Mouse (Mus musculus) stomach, embryonic 14.5 days (tissue): Measurements from ENCODE around the gene Adap2. TPM values are rescaled to one million over a fixed set of nuclear protein-coding genes. Genes with fewer than 3 reads are reported as not detected.

Experiments
- ATAC-seq: fragments of 200-750 bp; cut with Nextera tagmentation; 2 replicates; pipeline ENCODE4 v1.8.0; 2017; ENCODE audit warnings: low read depth, moderate TSS enrichment; ENCODE audit not compliant: insufficient number of reproducible peaks, insufficient read depth, low FRiP score
- H3K27ac ChIP-seq: fragments of 300-500 bp; sonication (generic); 2 replicates; pipeline ENCODE4 v1.5.1; 2014; ENCODE audit warnings: mild to moderate bottlenecking, low read length, moderate library complexity, mixed read lengths
- H3K27me3 ChIP-seq: fragments of 300-500 bp; sonication (generic); 2 replicates; pipeline ENCODE4 v1.6.1; 2014; ENCODE audit warnings: low read length, control low read depth, mixed read lengths; ENCODE audit not compliant: control insufficient read depth, insufficient read depth
- H3K36me3 ChIP-seq: fragments of 300-500 bp; sonication (generic); 2 replicates; pipeline ENCODE4 v1.6.1; 2014; ENCODE audit warnings: mild to moderate bottlenecking, control low read depth, low read length, moderate library complexity, mixed read lengths; ENCODE audit not compliant: control insufficient read depth, insufficient read depth
- H3K4me1 ChIP-seq: fragments of 300-500 bp; sonication (generic); 2 replicates; pipeline ENCODE4 v1.6.1; 2014; ENCODE audit warnings: low read length, control low read depth, mixed read lengths; ENCODE audit not compliant: control insufficient read depth, insufficient read depth
- H3K4me2 ChIP-seq: fragments of 300-500 bp; sonication (generic); replicated peaks from 2 replicates; pipeline ENCODE4 v1.6.1; 2014; ENCODE audit warnings: low read depth, low read length, control low read depth
- H3K4me3 ChIP-seq: fragments of 300-500 bp; sonication (generic); 2 replicates; pipeline ENCODE4 v1.5.1; 2014; ENCODE audit warnings: low read depth, low read length, control low read depth
- H3K9ac ChIP-seq: fragments of 300-500 bp; sonication (generic); replicated peaks from 2 replicates; pipeline ENCODE4 v1.6.1; 2014; ENCODE audit warnings: low read depth, mild to moderate bottlenecking, control low read depth, low read length, moderate library complexity, mixed read lengths
- H3K9me3 ChIP-seq: fragments of 300-500 bp; sonication (generic); 2 replicates; pipeline ENCODE4 v1.6.1; 2016; ENCODE audit warnings: low read depth, low read length, control low read depth; ENCODE audit not compliant: control insufficient read depth
- WGBS: fragments of 180-500 bp; shearing (Covaris S2); extraction: QIAGEN DNeasy Blood & Tissue Kit; methylation state at CpG from one replicate; pipeline ENCODE4 v1.1.7; 2014; 5-methylcytosine and 5-hydroxymethylcytosine counted together
- polyA plus RNA-seq: library from polyadenylated mRNA; unstranded; fragments of >200 nt; fragmentation: Nextera tagmentation; extraction: Ambion mirVana; gene quantifications from 2 replicates; pipeline ENCODE4 v1.2.1, GENCODE M21; 2014

Adap2 gene
- 2.3 and 3.0 TPM in 2 replicates for polyA plus RNA-seq

DNA sequence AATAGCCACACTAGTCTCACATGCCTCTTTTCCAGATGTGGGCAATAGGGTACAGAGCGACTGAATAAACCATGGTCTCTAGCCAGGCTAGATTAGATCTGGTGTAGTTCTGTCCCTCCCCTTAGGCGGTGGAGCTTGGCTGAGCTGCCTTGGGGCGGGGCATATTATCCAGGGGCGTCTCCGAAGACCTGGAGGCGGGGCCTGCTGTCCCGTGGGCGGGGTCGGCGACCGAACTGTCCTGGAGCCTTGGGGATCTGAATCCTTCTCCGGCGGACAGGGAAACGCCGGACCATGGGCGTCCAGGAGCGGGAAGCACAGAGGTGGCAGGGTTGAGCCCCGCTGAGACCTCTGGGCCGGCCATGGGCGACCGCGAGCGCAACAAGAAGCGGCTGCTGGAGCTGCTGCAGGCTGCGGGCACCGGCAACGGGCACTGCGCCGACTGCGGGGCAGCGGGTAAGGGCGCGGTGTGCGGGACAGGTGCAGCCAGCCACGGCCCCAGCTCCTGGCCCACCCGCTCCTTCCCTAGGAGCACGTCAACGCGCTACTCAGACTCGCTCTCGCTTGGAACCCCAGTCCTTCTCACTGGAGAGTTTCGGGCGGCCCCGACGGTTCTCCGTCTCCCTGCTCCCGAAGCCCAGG lies at the start of gene Adap2:
Gene Adap2, plus strand, starts transcription at position 249 of the 639 bp plus-strand sequence.
- Histone ChIP-seq H3K27ac (no peak within 1 kb of the TSS), H3K4me3 (peak within 1 kb of the TSS; percentile 50), H3K9me3 (no peaks in the 10 kb centered on the region), H3K4me1 (peaks cover 5% of the 10 kb centered on the region; the same call in 1 of the 2 replicates), H3K27me3 (peaks cover 23% of the 10 kb centered on the region), H3K36me3 (no peaks in the 10 kb centered on the region), H3K9ac (0 out of 2 replicates have a peak within 1 kb of the TSS, but pooled peaks have one; percentile 3), H3K4me2 (peak within 1 kb of the TSS; percentile 78)
- ATAC-seq, result peak; percentile 94
- 2% methylated on average over 47 of the region's 47 CpGs for WGBS

DNA sequence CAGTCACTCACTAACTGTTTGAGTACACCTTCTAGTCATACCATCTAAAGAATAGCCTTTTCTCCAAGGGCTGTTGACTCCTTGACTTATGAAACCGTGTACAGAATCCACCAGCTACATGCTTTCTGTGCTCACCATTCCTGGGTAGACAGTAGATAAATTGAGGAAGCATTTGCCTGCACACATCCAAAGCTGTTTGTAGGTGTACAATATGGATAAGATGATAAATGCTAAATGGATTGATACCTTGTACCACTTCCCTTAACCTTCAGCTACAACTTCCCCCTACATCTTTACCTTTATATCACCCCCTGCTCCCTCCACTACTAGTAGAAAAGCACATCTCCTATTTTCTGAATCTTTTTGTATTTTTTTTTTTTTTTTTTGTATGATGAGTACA lies 49.5 kb upstream of the Adap2 start:
- Histone ChIP-seq H3K4me1 (no peaks in the 10 kb centered on the region), H3K9ac (no peak overlapping the region), H3K9me3 (no peaks in the 10 kb centered on the region), H3K27me3 (no peaks in the 10 kb centered on the region), H3K4me3 (no peak overlapping the region), H3K36me3 (peaks cover 42% of the 10 kb centered on the region), H3K27ac (no peak overlapping the region), H3K4me2 (no peak overlapping the region)
- no peak for ATAC-seq
- 77% methylated on average over 1 of the region's 1 CpGs for WGBS

DNA sequence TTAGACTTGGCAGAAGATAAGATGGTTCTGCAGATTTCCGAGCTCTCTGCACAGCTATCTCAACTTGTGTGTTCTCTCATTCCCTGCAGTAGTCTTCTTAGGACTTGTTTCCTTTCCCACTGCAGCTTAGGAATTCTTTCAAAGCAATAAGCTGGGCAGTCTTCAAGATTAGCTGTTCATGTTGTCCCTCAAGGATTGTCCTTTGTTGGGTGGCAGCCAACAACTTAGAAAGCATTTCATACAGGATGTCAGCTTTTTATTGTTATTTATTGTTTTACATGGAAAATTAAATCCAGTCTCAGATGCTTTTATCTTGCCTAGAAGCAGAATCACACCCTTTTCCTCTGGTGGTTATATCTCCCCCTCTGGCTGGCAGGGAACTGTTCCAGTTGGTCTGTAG lies 37.5 kb upstream of the Adap2 start:
- H3K27ac ChIP-seq, result no peak overlapping the region
- peaks cover 45% of the 10 kb centered on the region for H3K36me3 ChIP-seq
- no peak for ATAC-seq
- no peak overlapping the region for H3K9ac ChIP-seq
- H3K4me2 ChIP-seq, result no peak overlapping the region
- H3K4me3 ChIP-seq, result no peak overlapping the region
- H3K4me1 ChIP-seq, result no peaks in the 10 kb centered on the region
- WGBS, result 81% methylated on average over 1 of the region's 1 CpGs
- no peaks in the 10 kb centered on the region for H3K27me3 ChIP-seq
- H3K9me3 ChIP-seq, result no peaks in the 10 kb centered on the region

DNA sequence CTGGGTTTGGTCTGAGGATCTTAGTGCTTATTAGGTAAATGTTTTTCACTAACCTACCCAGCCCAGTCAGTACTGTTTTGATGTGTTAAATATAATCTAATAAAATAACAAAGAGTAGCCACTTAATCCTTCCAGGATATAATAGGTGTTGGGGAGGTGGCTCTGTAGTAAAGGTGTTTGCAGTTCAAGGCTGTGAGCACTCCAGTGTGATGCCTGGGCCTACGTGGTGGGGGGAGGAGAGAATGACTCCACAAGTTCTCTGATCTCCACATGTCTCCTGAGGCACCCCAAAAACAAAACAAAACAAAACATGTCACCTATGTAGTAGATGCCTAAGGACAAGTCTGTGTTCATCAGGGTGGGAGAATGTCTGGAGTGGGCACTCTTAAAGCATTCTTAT lies 21.9 kb upstream of the Adap2 start:
- Histone ChIP-seq H3K27ac (no peak overlapping the region), H3K36me3 (peaks cover 44% of the 10 kb centered on the region), H3K4me2 (no peak overlapping the region), H3K9ac (no peak overlapping the region), H3K9me3 (no peaks in the 10 kb centered on the region), H3K27me3 (no peaks in the 10 kb centered on the region), H3K4me3 (no peak overlapping the region), H3K4me1 (no peaks in the 10 kb centered on the region)
- ATAC-seq, result no peak
- 82% methylated on average over 1 of the region's 1 CpGs for WGBS

DNA sequence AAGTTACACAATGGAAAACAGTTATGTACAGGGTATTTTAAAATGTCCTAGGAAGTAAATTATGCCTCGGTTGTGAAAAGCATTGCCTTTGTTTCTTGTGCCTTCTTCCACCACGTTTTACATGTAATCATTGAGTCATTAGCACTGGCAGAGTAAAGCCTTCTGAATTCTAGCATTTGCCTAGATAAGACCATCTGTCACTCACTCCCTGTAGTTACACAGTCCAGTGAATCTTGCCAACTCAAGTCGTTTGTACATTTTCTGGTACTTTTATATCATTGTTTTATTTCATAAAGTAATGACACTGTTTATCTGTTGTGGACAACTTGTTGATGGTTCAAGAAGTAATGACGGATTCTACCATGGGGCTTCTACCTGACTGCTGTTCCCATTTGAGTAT lies 19.2 kb upstream of the Adap2 start:
- peaks cover 45% of the 10 kb centered on the region for H3K36me3 ChIP-seq
- WGBS, result 69% methylated on average over 4 of the region's 4 CpGs
- ATAC-seq, result no peak

DNA sequence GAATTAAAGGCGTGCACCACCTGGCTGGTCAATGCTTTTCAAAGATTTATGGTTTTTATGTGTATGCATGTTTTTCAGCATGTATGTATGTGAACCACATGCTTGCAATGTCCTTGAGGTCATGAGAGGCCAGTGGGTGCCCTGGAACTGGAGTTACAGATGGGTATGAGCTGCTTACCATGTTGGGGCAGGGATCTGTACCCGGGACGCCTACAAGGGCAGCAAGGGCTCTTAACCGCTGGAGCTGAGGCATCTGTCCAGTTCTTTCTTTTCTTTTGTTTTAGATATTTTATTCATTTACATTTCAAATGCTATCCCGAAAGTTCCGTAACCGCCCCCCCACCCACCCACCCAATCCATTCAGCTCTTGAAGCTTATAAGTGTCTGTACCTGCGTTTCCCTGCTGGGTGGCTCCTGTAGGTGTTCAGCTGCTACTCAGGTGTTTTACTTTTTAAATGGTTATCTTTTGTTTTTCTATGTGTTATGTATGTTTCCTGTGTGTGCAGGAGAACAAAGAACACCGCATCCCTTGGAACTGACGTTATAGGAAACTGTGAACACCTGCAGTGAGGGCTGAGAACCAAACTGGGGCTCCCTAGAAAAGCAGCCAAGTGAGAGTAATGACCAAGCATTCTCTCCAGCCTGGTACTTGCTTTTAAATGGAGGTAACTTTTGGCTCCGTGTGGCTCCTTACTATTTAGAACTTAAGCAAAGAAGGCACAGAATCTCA lies 17.8 kb upstream of the Adap2 start:
- H3K27ac ChIP-seq, result no peak overlapping the region

More for the DNA sequence above, 19.2 kb upstream of the Adap2 start:
- H3K9me3 ChIP-seq, result no peaks in the 10 kb centered on the region
- H3K4me3 ChIP-seq, result no peak overlapping the region
- H3K4me1 ChIP-seq, result no peaks in the 10 kb centered on the region
- H3K27me3 ChIP-seq, result no peaks in the 10 kb centered on the region
- no peak overlapping the region for H3K9ac ChIP-seq
- H3K4me2 ChIP-seq, result no peak overlapping the region
- no peak overlapping the region for H3K27ac ChIP-seq

DNA sequence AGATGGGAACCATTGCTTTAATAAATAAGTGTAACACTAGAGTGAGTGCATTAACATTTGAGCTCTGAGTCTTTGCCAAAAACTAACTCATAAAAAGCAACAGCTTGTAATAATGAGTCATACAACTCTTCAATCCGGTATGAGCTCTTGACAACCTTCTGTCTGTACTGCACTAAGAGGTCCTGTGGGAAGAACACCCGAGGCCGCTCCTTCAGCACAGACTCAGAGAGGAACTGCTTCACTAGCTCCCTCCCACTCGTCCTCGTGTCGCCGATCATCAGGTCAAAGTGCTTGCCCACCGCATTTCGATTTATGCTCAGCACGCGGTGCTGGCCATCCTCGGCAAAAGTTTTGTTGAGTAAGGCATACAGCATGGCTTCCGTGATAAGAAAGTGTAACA lies 17.1 kb upstream of the Adap2 start:
- H3K36me3 ChIP-seq, result peaks cover 38% of the 10 kb centered on the region
- no peak overlapping the region for H3K27ac ChIP-seq
- no peak for ATAC-seq
- H3K9ac ChIP-seq, result no peak overlapping the region
- no peaks in the 10 kb centered on the region for H3K4me1 ChIP-seq
- no peaks in the 10 kb centered on the region for H3K27me3 ChIP-seq
- H3K4me3 ChIP-seq, result no peak overlapping the region
- no peaks in the 10 kb centered on the region for H3K9me3 ChIP-seq
- 91% methylated on average over 13 of the region's 13 CpGs for WGBS
- H3K4me2 ChIP-seq, result no peak overlapping the region

More for the DNA sequence above, 17.8 kb upstream of the Adap2 start:
- no peaks in the 10 kb centered on the region for H3K27me3 ChIP-seq
- WGBS, result 90% methylated on average over 11 of the region's 11 CpGs
- H3K9ac ChIP-seq, result no peak overlapping the region
- no peak overlapping the region for H3K4me2 ChIP-seq
- no peaks in the 10 kb centered on the region for H3K9me3 ChIP-seq
- ATAC-seq, result no peak
- H3K36me3 ChIP-seq, result peaks cover 42% of the 10 kb centered on the region
- H3K4me3 ChIP-seq, result no peak overlapping the region
- no peaks in the 10 kb centered on the region for H3K4me1 ChIP-seq

DNA sequence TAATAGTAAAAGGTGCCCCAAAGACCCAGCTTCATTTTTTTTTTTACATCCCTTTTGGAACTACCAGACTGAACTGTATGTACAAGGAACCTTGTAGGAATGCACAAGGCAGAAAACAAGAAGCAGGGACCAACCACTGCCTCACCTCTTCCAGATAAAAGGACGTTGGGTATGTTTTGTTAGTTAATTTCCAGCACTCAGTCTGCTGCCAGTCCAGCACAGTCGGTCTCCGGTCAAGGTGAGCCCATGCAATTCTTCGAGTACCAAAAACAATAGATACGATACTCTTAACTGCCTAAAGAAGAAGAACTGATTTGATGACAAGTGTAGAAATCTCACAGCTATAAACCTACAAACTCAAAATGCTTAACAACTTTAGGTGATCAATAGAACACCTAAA lies 16.1 kb upstream of the Adap2 start:
- H3K36me3 ChIP-seq, result peaks cover 28% of the 10 kb centered on the region
- H3K4me3 ChIP-seq, result no peak overlapping the region
- ATAC-seq, result no peak
- H3K9me3 ChIP-seq, result no peaks in the 10 kb centered on the region
- H3K4me1 ChIP-seq, result no peaks in the 10 kb centered on the region
- H3K27me3 ChIP-seq, result no peaks in the 10 kb centered on the region
- H3K4me2 ChIP-seq, result no peak overlapping the region
- H3K27ac ChIP-seq, result no peak overlapping the region
- WGBS, result 88% methylated on average over 5 of the region's 5 CpGs
- no peak overlapping the region for H3K9ac ChIP-seq
